Mouse (Mus musculus) retina, postnatal 7 days (tissue): ENCODE measurements around the gene Gm43064.
"Not testable (repeated sequence)": the region's sequence is repeated elsewhere in the genome, so short reads cannot be mapped to it uniquely, and the experiment has no call there.

Experiments used
- DNase-seq: peaks from one replicate; pipeline ENCODE4 v3.0.0-alpha.2; 2012; ENCODE audit warnings: low read depth, low spot score

Gene Gm43064

GRCm38 (mm10) chr3:103808891-103809798 lies at the start of gene Gm43064, which contains the start of the genes Dclre1b and Ap4b1:
Gm43064 (plus strand) TSS chr3:103809573.
Dclre1b (minus strand) TSS chr3:103809444.
Ap4b1 (plus strand) TSS chr3:103809520.
- DNase-seq: peak; percentile 93

GRCm38 (mm10) chr3:103766789-103767188 lies 42.6 kb upstream of the Gm43064 start:
- no peak for DNase-seq

- peak; percentile 9 for DNase-seq
Measured at GRCm38 (mm10) chr3:103771531-103772130, 37.7 kb upstream of the Gm43064 start.

GRCm38 (mm10) chr3:103772846-103773245 lies 36.5 kb upstream of the Gm43064 start:
- no peak for DNase-seq

GRCm38 (mm10) chr3:103773508-103773907 lies 35.9 kb upstream of the Gm43064 start:
- DNase-seq: no peak

GRCm38 (mm10) chr3:103774009-103774408 lies 35.4 kb upstream of the Gm43064 start:
- DNase-seq: no peak

- no peak for DNase-seq
Measured at GRCm38 (mm10) chr3:103777940-103778339, 31.4 kb upstream of the Gm43064 start.

GRCm38 (mm10) chr3:103778660-103779059 lies 30.7 kb upstream of the Gm43064 start:
- DNase-seq: no peak

GRCm38 (mm10) chr3:103779183-103779582 lies 30.2 kb upstream of the Gm43064 start:
- DNase-seq: no peak

GRCm38 (mm10) chr3:103780271-103780670 lies 29.1 kb upstream of the Gm43064 start:
- no peak for DNase-seq

- no peak for DNase-seq
Measured at GRCm38 (mm10) chr3:103780777-103781176, 28.6 kb upstream of the Gm43064 start.

- no peak for DNase-seq
Measured at GRCm38 (mm10) chr3:103782844-103783609, 26.3 kb upstream of the Gm43064 start.

- DNase-seq: no peak
Measured at GRCm38 (mm10) chr3:103787225-103787624, 22.1 kb upstream of the Gm43064 start.

- DNase-seq: no peak
Measured at GRCm38 (mm10) chr3:103789096-103789495, 20.3 kb upstream of the Gm43064 start.

GRCm38 (mm10) chr3:103789891-103790345 lies 19.5 kb upstream of the Gm43064 start:
- DNase-seq: no peak

GRCm38 (mm10) chr3:103790346-103791145 lies 18.8 kb upstream of the Gm43064 start:
- no peak for DNase-seq

GRCm38 (mm10) chr3:103791230-103792110 lies 17.9 kb upstream of the Gm43064 start, which contains the start of gene Hipk1:
Hipk1 (minus strand) TSS chr3:103791563.
- DNase-seq: peak; percentile 78

- DNase-seq: not testable (repeated sequence)
Measured at GRCm38 (mm10) chr3:103792111-103792406, 17.3 kb upstream of the Gm43064 start.

GRCm38 (mm10) chr3:103792566-103792965 lies 16.8 kb upstream of the Gm43064 start:
- DNase-seq: no peak

- no peak for DNase-seq
Measured at GRCm38 (mm10) chr3:103796389-103796788, 13.0 kb upstream of the Gm43064 start.
